14 mouse cellular contexts compared by ENCODE assay signal in genomic region chr1:36296466-36297149, GRCm38 (mm10). TPM values are rescaled to one million over a fixed set of nuclear protein-coding genes. Genes with fewer than 3 reads are reported as not detected.
DNase-seq lines count a peak whose midpoint lies in the region; ATAC-seq and TF ChIP-seq lines count a peak whose summit lies in the region.
"Had no signal": no experiment of that assay in that cellular context is flagged by ENCODE, and none has a peak within 500 bp of the region (broad histone marks: within the 10 kb centered on the region; RNA-seq: fewer than 3 reads in every experiment).

No protein-coding gene starts in this region.

- TF ChIP-seq POLR2A in cerebellum, adult 2 months (IDR thresholded peaks at IDR 0.05; ENCODE audit: borderline replicate concordance, insufficient read depth, low read length): 0 out of 2 replicates have a peak, but pooled peaks have one; percentile 16
- TF ChIP-seq POLR2A in kidney, adult 2 months (IDR thresholded peaks at IDR 0.05; ENCODE audit: low read depth, low read length): no peak

- intact Hi-C loops in gastrocnemius, postnatal 36 days (cut with DNase I): no loop called here
- intact Hi-C loops in heart, postnatal 36 days (cut with DNase I): no loop called here

- TF ChIP-seq EP300 in liver, postnatal 0 days (IDR thresholded peaks at IDR 0.05; ENCODE audit: low read depth): no peak

- no peak for ATAC-seq in liver, postnatal 0 days
- ATAC-seq in liver, embryonic 11.5 days (replicated peaks; ENCODE audit: low FRiP score): no peak
- peak; percentile 78 for ATAC-seq in inflammation-experienced regulatory T-cells, adult 6 months

- no peaks in the 10 kb centered on the region for H3K9me3 ChIP-seq in liver, postnatal 0 days (ENCODE audit: low read length)
- H3K9me3 ChIP-seq in liver, embryonic 11.5 days (ENCODE audit: control insufficient read depth, low read length): no peaks in the 10 kb centered on the region
- H3K9me3 ChIP-seq: hindbrain, embryonic 15.5 days; stomach, embryonic 15.5 days had no signal

- H3K9ac ChIP-seq in liver, postnatal 0 days (replicated peaks): no peak overlapping the region
- no peak overlapping the region for H3K9ac ChIP-seq in liver, embryonic 11.5 days (ENCODE audit: low read depth, low read length)
- H3K9ac ChIP-seq: hindbrain, embryonic 15.5 days; lung, embryonic 14.5 days; stomach, embryonic 15.5 days had no signal

- H3K4me1 ChIP-seq in liver, postnatal 0 days (ENCODE audit: insufficient read depth): peaks cover 7% of the 10 kb centered on the region; the same call in 1 of the 2 replicates
- H3K4me1 ChIP-seq in liver, embryonic 11.5 days (replicated peaks; ENCODE audit: control insufficient read depth, insufficient read depth, low read length): no peaks in the 10 kb centered on the region
- peaks cover 10% of the 10 kb centered on the region; the same call in 1 of the 2 replicates for H3K4me1 ChIP-seq in cerebellum, adult 2 months (ENCODE audit: control insufficient read depth, insufficient read depth, low read length)
- H3K4me1 ChIP-seq in kidney, adult 2 months (ENCODE audit: control insufficient read depth, insufficient read depth, low read length): no peaks in the 10 kb centered on the region
- H3K4me1 ChIP-seq: hindbrain, embryonic 15.5 days; stomach, embryonic 15.5 days had no signal

- no peaks in the 10 kb centered on the region for H3K36me3 ChIP-seq in liver, postnatal 0 days (replicated peaks; ENCODE audit: insufficient read depth, low read length)
- no peaks in the 10 kb centered on the region for H3K36me3 ChIP-seq in liver, embryonic 11.5 days (ENCODE audit: control insufficient read depth, insufficient read depth, low read length)
- H3K36me3 ChIP-seq in kidney, adult 2 months (ENCODE audit: control insufficient read depth, insufficient read depth, low read length): no peaks in the 10 kb centered on the region
- H3K36me3 ChIP-seq: hindbrain, embryonic 15.5 days; stomach, embryonic 15.5 days had no signal

- DNase-seq in liver, postnatal 0 days: no peak
- no peak for DNase-seq in liver, embryonic 11.5 days (ENCODE audit: low spot score)
- peak; percentile 77 for DNase-seq in CD4-positive, CD25-positive, alpha-beta regulatory T cell, adult 2 months (ENCODE audit: low read depth, low spot score)
- DNase-seq in cerebellum, adult 2 months: peak; percentile 78 to 84
- no peak for DNase-seq in gastrocnemius, postnatal 36 days
- DNase-seq in heart, postnatal 36 days: no peak
- no peak for DNase-seq in kidney, adult 2 months
- DNase-seq: heart, adult 2 months; right cerebral cortex, adult 18-20 months had no signal

- H3K4me3 ChIP-seq in liver, postnatal 0 days (ENCODE audit: low read depth, low read length): no peak overlapping the region
- H3K4me3 ChIP-seq in liver, embryonic 11.5 days (ENCODE audit: low read depth, low read length): no peak overlapping the region
- H3K4me3 ChIP-seq in cerebellum, adult 2 months (replicated peaks; ENCODE audit: insufficient read depth, low read depth, low read length): no peak overlapping the region
- no peak overlapping the region for H3K4me3 ChIP-seq in kidney, adult 2 months (ENCODE audit: insufficient read depth, low read depth, low read length)
- H3K4me3 ChIP-seq: heart, adult 2 months; hindbrain, embryonic 15.5 days; myocyte; stomach, embryonic 15.5 days had no signal

- H3K27me3 ChIP-seq in liver, postnatal 0 days (ENCODE audit: insufficient read depth, low read length): 0 out of 2 replicates have a peak, but pooled peaks cover 14% of the 10 kb centered on the region
- H3K27me3 ChIP-seq in liver, embryonic 11.5 days (replicated peaks; ENCODE audit: control insufficient read depth, insufficient read depth, low read length): peaks cover 47% of the 10 kb centered on the region
- H3K27me3 ChIP-seq in cerebellum, adult 2 months (ENCODE audit: control insufficient read depth, insufficient read depth, low read length): no peaks in the 10 kb centered on the region
- H3K27me3 ChIP-seq in kidney, adult 2 months (replicated peaks; ENCODE audit: control insufficient read depth, insufficient read depth, low read length): no peaks in the 10 kb centered on the region
- H3K27me3 ChIP-seq: hindbrain, embryonic 15.5 days had no signal

- peak overlapping the region; percentile 23 for H3K4me2 ChIP-seq in liver, postnatal 0 days (ENCODE audit: low read depth, low read length)
- no peak overlapping the region for H3K4me2 ChIP-seq in liver, embryonic 11.5 days
- H3K4me2 ChIP-seq: hindbrain, embryonic 15.5 days; lung, embryonic 14.5 days; stomach, embryonic 15.5 days had no signal

- 25% methylated on average over 9 of the region's 9 CpGs for WGBS in liver, postnatal 0 days (ENCODE audit: insufficient replicate concordance)
- WGBS in liver, embryonic 11.5 days: 36% methylated on average over 9 of the region's 9 CpGs
- WGBS in cerebellum, adult 2 months: 57% methylated on average over 9 of the region's 9 CpGs
- WGBS in kidney, adult 2 months: 59% methylated on average over 9 of the region's 9 CpGs

- no peak overlapping the region for H3K27ac ChIP-seq in liver, postnatal 0 days (ENCODE audit: low read depth)
- no peak overlapping the region for H3K27ac ChIP-seq in liver, embryonic 11.5 days (ENCODE audit: low read depth, low read length)
- peak overlapping the region; percentile 42 for H3K27ac ChIP-seq in cerebellum, adult 2 months (ENCODE audit: insufficient read depth, low read length)
- H3K27ac ChIP-seq in kidney, adult 2 months (ENCODE audit: insufficient read depth, low read depth, low read length): no peak overlapping the region
- H3K27ac ChIP-seq: heart, adult 2 months; hindbrain, embryonic 15.5 days; stomach, embryonic 15.5 days had no signal

- TF ChIP-seq CTCF in liver, postnatal 0 days (IDR thresholded peaks at IDR 0.05; ENCODE audit: low read depth): no peak
- no peak for TF ChIP-seq CTCF in cerebellum, adult 2 months (IDR thresholded peaks at IDR 0.05; ENCODE audit: borderline replicate concordance, insufficient read depth, low read depth, low read length)
- TF ChIP-seq CTCF in kidney, adult 2 months (conservative IDR thresholded peaks at IDR 0.05; ENCODE audit: insufficient read depth, insufficient read length, low read depth, low read length): no peak

RNA-seq across cellular contexts. Expression of gene Arid5a, which starts 10.9 kb away (rescaled TPM):
- polyA plus RNA-seq in liver, postnatal 0 days (2015; fragmentation: Nextera tagmentation; extraction: Ambion mirVana): 5.8 and 6.3 TPM in 2 replicates
- polyA plus RNA-seq in liver, embryonic 11.5 days (2014; fragmentation: Nextera tagmentation; extraction: Ambion mirVana): 2.4 and 3.9 TPM in 2 replicates
- polyA plus RNA-seq in cerebellum, adult 2 months (2012; rRNA removed): 9.9 and 10.7 TPM in 2 replicates
- 10 to 100 TPM; 75.9 to 89.1 (median 88.6) TPM for polyA plus RNA-seq in inflammation-experienced regulatory T-cells, adult 6 months (2017; shearing (Covaris generic))
- 10 to 100 TPM; 10.7 to 11.8 TPM for total RNA-seq in gastrocnemius, postnatal 36 days (2021)
- 10 to 100 TPM; 10.4 to 15.1 TPM for total RNA-seq in heart, postnatal 36 days (2021)
- 3.3 and 4.5 TPM in 2 replicates for polyA plus RNA-seq in kidney, adult 2 months (2012; rRNA removed)

RNA-seq across cellular contexts. Expression of gene Neurl3, which starts 22.1 kb away (rescaled TPM):
- 4.4 and 4.7 TPM in 2 replicates for polyA plus RNA-seq in liver, postnatal 0 days (2015; fragmentation: Nextera tagmentation; extraction: Ambion mirVana)
- polyA plus RNA-seq in liver, embryonic 11.5 days (2014; fragmentation: Nextera tagmentation; extraction: Ambion mirVana): 4.5 and 4.6 TPM in 2 replicates
- 0.93 and 1.0 TPM in 2 replicates for polyA plus RNA-seq in cerebellum, adult 2 months (2012; rRNA removed)
- 100 to 1,000 TPM in 1 of 3 experiments, 10 to 100 TPM in 2; 23.0 to 132 (median 83.6) TPM for polyA plus RNA-seq in inflammation-experienced regulatory T-cells, adult 6 months (2017; shearing (Covaris generic))
- total RNA-seq in gastrocnemius, postnatal 36 days (2021): under 1 TPM; 0.31 to 0.72 TPM
- total RNA-seq in heart, postnatal 36 days (2021): 1 to 10 TPM; 3.6 to 3.9 TPM
- polyA plus RNA-seq in kidney, adult 2 months (2012; rRNA removed): 7.4 and 9.9 TPM in 2 replicates

RNA-seq across cellular contexts. Expression of gene Uggt1, which starts 52.1 kb away (rescaled TPM):
- 15.4 and 15.8 TPM in 2 replicates for polyA plus RNA-seq in liver, postnatal 0 days (2015; fragmentation: Nextera tagmentation; extraction: Ambion mirVana)
- polyA plus RNA-seq in liver, embryonic 11.5 days (2014; fragmentation: Nextera tagmentation; extraction: Ambion mirVana): 54.4 and 55.8 TPM in 2 replicates
- 23.6 and 25.7 TPM in 2 replicates for polyA plus RNA-seq in cerebellum, adult 2 months (2012; rRNA removed)
- 10 to 100 TPM; 22.5 to 27.7 (median 25.2) TPM for polyA plus RNA-seq in inflammation-experienced regulatory T-cells, adult 6 months (2017; shearing (Covaris generic))
- total RNA-seq in gastrocnemius, postnatal 36 days (2021): 10 to 100 TPM; 18.2 to 24.1 TPM
- 10 to 100 TPM; 29.2 to 31.2 TPM for total RNA-seq in heart, postnatal 36 days (2021)
- polyA plus RNA-seq in kidney, adult 2 months (2012; rRNA removed): 12.6 and 15.3 TPM in 2 replicates

Comparison
In these comparisons a context has a peak if more than half of its experiments do, and no peak if none do; other contexts are left out.
1. DNase-seq: peak in CD4-positive, CD25-positive, alpha-beta regulatory T cell, adult 2 months (single experiment) and cerebellum, adult 2 months (2 of 2); none in liver, postnatal 0 days (single experiment), liver, embryonic 11.5 days (single experiment), gastrocnemius, postnatal 36 days (0 of 2), heart, postnatal 36 days (0 of 2) and kidney, adult 2 months (single experiment).